Mouse (Mus musculus) E14TG2a.4 (cell line): Measurements from ENCODE around the gene Slc8b1.

Experiments
- CTCF ChIP-seq: conservative IDR thresholded peaks from 2 replicates; pipeline ENCODE4 v1.5.1; 2014; ENCODE audit warnings: low read length
- NANOG ChIP-seq: IDR thresholded peaks from 2 replicates; pipeline ENCODE4 v1.6.1; 2014; ENCODE audit warnings: borderline replicate concordance, low read length, mixed read lengths

DNA sequence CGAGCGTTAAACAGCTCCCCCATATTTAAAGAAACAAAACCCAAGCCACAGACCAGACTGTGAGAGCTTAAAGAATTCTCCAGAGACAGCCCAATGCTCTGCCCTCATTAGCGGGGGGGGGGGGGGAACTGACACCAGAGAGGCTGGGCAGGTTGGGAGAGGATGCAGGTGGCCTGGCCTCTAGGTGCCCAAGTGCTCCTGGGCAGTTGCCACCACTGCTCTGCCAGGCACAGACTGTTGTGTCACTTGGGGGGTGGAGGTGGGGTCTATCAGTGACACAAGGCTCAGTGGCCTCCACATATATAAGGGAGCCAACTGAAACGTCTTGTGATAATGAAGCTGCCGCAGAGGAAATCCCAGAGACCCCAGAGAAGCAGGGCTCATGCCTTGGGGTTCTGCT, 25.7 kb downstream of the Slc8b1 start:
- TF ChIP-seq CTCF (no peak), NANOG (no peak)
